Mouse (Mus musculus) T-helper 1 cell (primary cell): ENCODE measurements at regions not wholly inside any gene's neighbourhood (a gene's known extent, or its start where the extent isn't known, plus 50 kb on each side); places are given as distances from the start of the nearest gene placed in this dataset.

ENCODE experiments used
- in situ Hi-C: fragments of 300-600 bp; cut with MboI, MseI; formaldehyde crosslinking; loops from one replicate; pipeline ENCODE4 v1.15.1; 2025; ENCODE audit warnings: high pct_unique_total_duplicates

GRCm38 (mm10) chr19:59642606-59643005 lies 184.4 kb downstream of the Emx2 start:
- in situ Hi-C loops = no loop called here

- in situ Hi-C loops = no loop called here
Measured at GRCm38 (mm10) chr19:59646231-59646630, 188.1 kb downstream of the Emx2 start.

GRCm38 (mm10) chr19:59646656-59647055 lies 188.5 kb downstream of the Emx2 start:
- in situ Hi-C loops = no loop called here

- in situ Hi-C loops = no loop called here
Measured at GRCm38 (mm10) chr19:59649421-59649820, 191.2 kb downstream of the Emx2 start.

GRCm38 (mm10) chr19:59650611-59651329 lies 192.6 kb downstream of the Emx2 start:
- in situ Hi-C loops = no loop called here

GRCm38 (mm10) chr19:59653631-59654367 lies 195.6 kb downstream of the Emx2 start:
- in situ Hi-C loops = no loop called here

GRCm38 (mm10) chr19:59655321-59655720 lies 197.1 kb downstream of the Emx2 start:
- in situ Hi-C loops = no loop called here

GRCm38 (mm10) chr19:59669793-59670192 lies 211.6 kb downstream of the Emx2 start:
- in situ Hi-C loops = loop anchor here (10.0 kb wide), 1 partner anchor 55 kb away; no protein-coding TSS in a partner anchor

- in situ Hi-C loops = loop anchor here (10.0 kb wide), 1 partner anchor 59 kb away; no protein-coding TSS in a partner anchor
Measured at GRCm38 (mm10) chr19:59673537-59673936, 215.4 kb downstream of the Emx2 start.

- in situ Hi-C loops = loop anchor here (10.0 kb wide), 1 partner anchor 64 kb away; no protein-coding TSS in a partner anchor
Measured at GRCm38 (mm10) chr19:59679191-59679590, 221.0 kb downstream of the Emx2 start.

- in situ Hi-C loops = loop anchor here (10.0 kb wide), 1 partner anchor 676 kb away; no protein-coding TSS in a partner anchor
Measured at GRCm38 (mm10) chr19:59680356-59680755, 222.2 kb downstream of the Emx2 start.

- in situ Hi-C loops = loop anchor here (10.0 kb wide), 1 partner anchor 679 kb away; no protein-coding TSS in a partner anchor
Measured at GRCm38 (mm10) chr19:59684292-59684691, 226.1 kb downstream of the Emx2 start.

GRCm38 (mm10) chr19:59685826-59686717 lies 227.9 kb downstream of the Emx2 start:
- in situ Hi-C loops = loop anchor here (10.0 kb wide), 1 partner anchor 681 kb away; no protein-coding TSS in a partner anchor

- in situ Hi-C loops = loop anchor here (10.0 kb wide), 1 partner anchor 682 kb away; no protein-coding TSS in a partner anchor
Measured at GRCm38 (mm10) chr19:59687206-59687605, 229.0 kb downstream of the Emx2 start.

- in situ Hi-C loops = loop anchor here (10.0 kb wide), 1 partner anchor 683 kb away; no protein-coding TSS in a partner anchor
Measured at GRCm38 (mm10) chr19:59687681-59688080, 229.5 kb downstream of the Emx2 start.

GRCm38 (mm10) chr19:59691541-59692096 lies 233.4 kb downstream of the Emx2 start:
- in situ Hi-C loops = no loop called here

GRCm38 (mm10) chr19:59697628-59698027 lies 239.5 kb downstream of the Emx2 start:
- in situ Hi-C loops = no loop called here

GRCm38 (mm10) chr19:59700187-59700586 lies 242.0 kb downstream of the Emx2 start:
- in situ Hi-C loops = no loop called here

GRCm38 (mm10) chr19:59707106-59707505 lies 236.3 kb downstream of the Rab11fip2 start:
- in situ Hi-C loops = no loop called here

GRCm38 (mm10) chr19:59709180-59709579 lies 234.3 kb downstream of the Rab11fip2 start:
- in situ Hi-C loops = no loop called here

GRCm38 (mm10) chr19:59715086-59715485 lies 228.4 kb downstream of the Rab11fip2 start:
- in situ Hi-C loops = no loop called here
